Mouse (Mus musculus): ENCODE data around the gene Pbx1. TPM values are rescaled to one million over a fixed set of nuclear protein-coding genes. Genes with fewer than 3 reads are reported as not detected.
A peak's percentile ranks its signal among the peaks of the same experiment; 100 is the strongest.

Gene Pbx1
- polyA plus RNA-seq, 1 experiment, result 80.6 TPM

- peak overlapping the region; percentile 95 for H3K4me3 ChIP-seq (replicated peaks)
- peaks cover 40% of the 10 kb centered on the region for H3K4me1 ChIP-seq
Measured at GRCm38 (mm10) chr1:168427596-168427995, 4.5 kb downstream of the Pbx1 start.

DNA sequence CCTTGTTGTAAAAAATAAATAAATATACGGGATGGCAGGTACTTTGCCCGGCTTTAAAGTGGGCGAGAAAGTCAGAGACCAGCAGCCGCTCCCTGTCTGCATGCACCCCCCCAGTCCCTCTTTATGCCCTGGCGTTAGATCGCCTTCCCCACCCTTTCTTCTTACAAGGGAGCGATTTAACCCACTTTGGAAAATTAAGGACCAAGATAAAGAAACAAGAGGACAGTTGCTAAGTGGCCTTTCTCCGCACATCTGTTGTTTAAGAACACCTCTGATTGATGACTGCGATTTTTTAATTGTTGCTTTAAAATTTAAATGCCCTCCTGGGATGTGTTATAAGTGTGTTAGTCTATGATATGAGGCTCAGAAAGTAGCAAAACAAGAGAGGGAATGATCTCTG is 5.2 kb downstream of the Pbx1 start:
- Histone ChIP-seq H3K27me3 (replicated peaks) (no peaks in the 10 kb centered on the region), H3K36me3 (replicated peaks; ENCODE audit: low read length) (peaks cover 26% of the 10 kb centered on the region), H3K4me3 (replicated peaks) (peak overlapping the region; percentile 95), H3K9me3 (no peaks in the 10 kb centered on the region), H3K4me1 (peaks cover 45% of the 10 kb centered on the region)
- no peak for TF ChIP-seq FLI1 (IDR thresholded peaks at IDR 0.05; ENCODE audit: low read length)
- TF ChIP-seq GATA1 (IDR thresholded peaks at IDR 0.05; ENCODE audit: borderline replicate concordance, low read length), result no peak

More at GRCm38 (mm10) chr1:168427596-168427995, 4.5 kb downstream of the Pbx1 start:
- TF ChIP-seq FLI1 (IDR thresholded peaks at IDR 0.05; ENCODE audit: low read length), result no peak
- TF ChIP-seq GATA1 (IDR thresholded peaks at IDR 0.05; ENCODE audit: borderline replicate concordance, low read length), result no peak
- Histone ChIP-seq H3K9me3 (no peaks in the 10 kb centered on the region), H3K36me3 (replicated peaks; ENCODE audit: low read length) (peaks cover 19% of the 10 kb centered on the region), H3K27me3 (replicated peaks) (no peaks in the 10 kb centered on the region)

GRCm38 (mm10) chr1:168426281-168426680 is 5.8 kb downstream of the Pbx1 start:
- H3K4me1 ChIP-seq, result peaks cover 45% of the 10 kb centered on the region
- no peaks in the 10 kb centered on the region for H3K27me3 ChIP-seq (replicated peaks)
- H3K9me3 ChIP-seq, result no peaks in the 10 kb centered on the region
- TF ChIP-seq FLI1 (IDR thresholded peaks at IDR 0.05; ENCODE audit: low read length), result no peak
- TF ChIP-seq GATA1 (IDR thresholded peaks at IDR 0.05; ENCODE audit: borderline replicate concordance, low read length), result no peak
- peaks cover 32% of the 10 kb centered on the region for H3K36me3 ChIP-seq (replicated peaks; ENCODE audit: low read length)
- H3K4me3 ChIP-seq (replicated peaks), result peak overlapping the region; percentile 95

- H3K9me3 ChIP-seq, result no peaks in the 10 kb centered on the region
- no peak for TF ChIP-seq FLI1 (IDR thresholded peaks at IDR 0.05; ENCODE audit: low read length)
- TF ChIP-seq GATA1 (IDR thresholded peaks at IDR 0.05; ENCODE audit: borderline replicate concordance, low read length), result no peak
Measured at GRCm38 (mm10) chr1:168425017-168425705, 6.9 kb downstream of the Pbx1 start.

GRCm38 (mm10) chr1:168423389-168423930 is 8.6 kb downstream of the Pbx1 start:
- peak overlapping the region; percentile 77 for H3K4me3 ChIP-seq (replicated peaks)
- no peak for TF ChIP-seq FLI1 (IDR thresholded peaks at IDR 0.05; ENCODE audit: low read length)
- TF ChIP-seq GATA1 (IDR thresholded peaks at IDR 0.05; ENCODE audit: borderline replicate concordance, low read length), result no peak
- H3K36me3 ChIP-seq (replicated peaks; ENCODE audit: low read length), result peaks cover 60% of the 10 kb centered on the region
- H3K27me3 ChIP-seq (replicated peaks), result no peaks in the 10 kb centered on the region
- H3K9me3 ChIP-seq, result no peaks in the 10 kb centered on the region
- H3K4me1 ChIP-seq, result peaks cover 53% of the 10 kb centered on the region

More at GRCm38 (mm10) chr1:168425017-168425705, 6.9 kb downstream of the Pbx1 start:
- Histone ChIP-seq H3K27me3 (replicated peaks) (no peaks in the 10 kb centered on the region), H3K36me3 (replicated peaks; ENCODE audit: low read length) (peaks cover 44% of the 10 kb centered on the region), H3K4me3 (replicated peaks) (peak overlapping the region; percentile 83), H3K4me1 (peaks cover 45% of the 10 kb centered on the region)

DNA sequence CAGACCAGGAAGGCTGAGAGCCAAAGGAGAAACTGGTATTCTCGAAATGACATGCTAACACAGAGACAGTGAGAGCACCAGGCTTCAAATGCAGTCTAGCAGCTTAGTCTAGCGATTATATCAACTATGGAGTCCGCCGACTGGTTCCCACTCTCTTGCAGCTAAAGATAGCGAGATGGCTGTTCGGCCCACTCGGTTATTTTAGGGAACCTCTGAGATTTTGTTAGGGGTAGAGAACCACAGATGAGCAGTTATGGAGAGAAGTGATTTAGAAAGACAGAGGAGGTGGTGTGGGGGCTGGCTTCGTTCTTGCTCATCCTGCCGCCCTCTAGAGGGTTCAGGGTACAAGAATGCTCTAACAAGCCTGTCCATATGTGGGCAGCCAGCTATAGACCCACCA is 13.2 kb downstream of the Pbx1 start:
- Histone ChIP-seq H3K4me3 (replicated peaks) (no peak overlapping the region), H3K4me1 (peaks cover 57% of the 10 kb centered on the region), H3K27me3 (replicated peaks) (no peaks in the 10 kb centered on the region), H3K36me3 (replicated peaks; ENCODE audit: low read length) (peaks cover 95% of the 10 kb centered on the region), H3K9me3 (no peaks in the 10 kb centered on the region)
- TF ChIP-seq FLI1 (IDR thresholded peaks at IDR 0.05; ENCODE audit: low read length) (no peak), GATA1 (IDR thresholded peaks at IDR 0.05; ENCODE audit: borderline replicate concordance, low read length) (no peak)

DNA sequence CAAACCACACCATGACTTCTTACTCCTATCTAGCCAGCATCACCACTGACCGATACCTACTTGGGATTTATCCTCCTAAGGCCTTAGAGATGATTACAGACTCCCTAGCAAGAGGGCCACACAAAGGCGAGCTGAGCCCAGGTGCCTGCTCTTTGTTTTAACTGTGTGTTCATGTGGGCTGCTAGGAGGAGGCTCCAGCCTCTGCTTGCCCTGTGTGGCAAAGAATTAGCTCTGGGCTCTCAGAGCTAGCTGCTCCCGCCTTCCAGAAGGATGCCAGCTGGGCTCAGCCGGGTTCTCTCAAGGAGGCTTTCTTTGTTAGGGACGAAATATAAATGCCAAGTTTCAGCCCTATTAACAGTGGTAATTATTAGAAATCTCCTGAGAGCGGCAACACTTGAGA is 14.4 kb downstream of the Pbx1 start:
- TF ChIP-seq GATA1 (IDR thresholded peaks at IDR 0.05; ENCODE audit: borderline replicate concordance, low read length) (no peak), FLI1 (IDR thresholded peaks at IDR 0.05; ENCODE audit: low read length) (no peak)
- H3K27me3 ChIP-seq (replicated peaks), result no peaks in the 10 kb centered on the region
- H3K36me3 ChIP-seq (replicated peaks; ENCODE audit: low read length), result peaks cover 97% of the 10 kb centered on the region
- H3K4me3 ChIP-seq (replicated peaks), result no peak overlapping the region
- no peaks in the 10 kb centered on the region for H3K9me3 ChIP-seq
- H3K4me1 ChIP-seq, result peaks cover 54% of the 10 kb centered on the region

GRCm38 (mm10) chr1:168416729-168417437 is 15.2 kb downstream of the Pbx1 start:
- H3K9me3 ChIP-seq, result no peaks in the 10 kb centered on the region
- peaks cover 49% of the 10 kb centered on the region for H3K4me1 ChIP-seq
- peak overlapping the region; percentile 59 for H3K4me3 ChIP-seq (replicated peaks)
- TF ChIP-seq FLI1 (IDR thresholded peaks at IDR 0.05; ENCODE audit: low read length) (no peak), GATA1 (IDR thresholded peaks at IDR 0.05; ENCODE audit: borderline replicate concordance, low read length) (no peak)
- H3K36me3 ChIP-seq (replicated peaks; ENCODE audit: low read length), result peaks cover 94% of the 10 kb centered on the region
- H3K27me3 ChIP-seq (replicated peaks), result no peaks in the 10 kb centered on the region

- TF ChIP-seq FLI1 (IDR thresholded peaks at IDR 0.05; ENCODE audit: low read length), result no peak
- TF ChIP-seq GATA1 (IDR thresholded peaks at IDR 0.05; ENCODE audit: borderline replicate concordance, low read length), result no peak
- H3K9me3 ChIP-seq, result no peaks in the 10 kb centered on the region
- H3K36me3 ChIP-seq (replicated peaks; ENCODE audit: low read length), result peaks cover 95% of the 10 kb centered on the region
- H3K4me3 ChIP-seq (replicated peaks), result no peak overlapping the region
- peaks cover 26% of the 10 kb centered on the region for H3K4me1 ChIP-seq
- H3K27me3 ChIP-seq (replicated peaks), result no peaks in the 10 kb centered on the region
Measured at GRCm38 (mm10) chr1:168410611-168411010, 21.5 kb downstream of the Pbx1 start.

DNA sequence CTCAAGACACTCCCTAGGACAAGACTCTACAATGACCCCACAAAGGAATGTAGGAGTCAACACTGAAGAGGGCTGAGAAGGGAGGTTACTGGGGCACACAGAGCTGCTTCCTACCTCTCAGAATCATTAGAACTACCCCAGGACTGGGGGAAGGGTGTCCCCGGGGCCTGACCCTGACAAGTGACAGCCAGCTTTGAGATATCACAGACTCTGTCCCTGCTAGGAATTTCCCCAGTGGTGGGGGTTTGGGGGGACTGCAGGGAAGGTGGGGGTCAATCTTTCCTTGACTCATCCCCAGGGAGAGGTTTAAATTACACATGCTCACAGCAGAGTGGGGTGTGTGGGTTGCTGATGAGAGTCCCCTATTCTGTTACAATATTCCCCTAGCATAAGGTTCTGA is 22.0 kb downstream of the Pbx1 start:
- H3K36me3 ChIP-seq (replicated peaks; ENCODE audit: low read length), result peaks cover 95% of the 10 kb centered on the region
- TF ChIP-seq GATA1 (IDR thresholded peaks at IDR 0.05; ENCODE audit: borderline replicate concordance, low read length) (no peak), FLI1 (IDR thresholded peaks at IDR 0.05; ENCODE audit: low read length) (no peak)
- H3K27me3 ChIP-seq (replicated peaks), result no peaks in the 10 kb centered on the region
- H3K4me3 ChIP-seq (replicated peaks), result no peak overlapping the region
- H3K4me1 ChIP-seq, result peaks cover 24% of the 10 kb centered on the region
- H3K9me3 ChIP-seq, result no peaks in the 10 kb centered on the region
